Mouse (Mus musculus): ENCODE measurements at regions not wholly inside any gene's neighbourhood (a gene's known extent, or its start where the extent isn't known, plus 50 kb on each side); places are given as distances from the start of the nearest gene placed in this dataset.

DNA sequence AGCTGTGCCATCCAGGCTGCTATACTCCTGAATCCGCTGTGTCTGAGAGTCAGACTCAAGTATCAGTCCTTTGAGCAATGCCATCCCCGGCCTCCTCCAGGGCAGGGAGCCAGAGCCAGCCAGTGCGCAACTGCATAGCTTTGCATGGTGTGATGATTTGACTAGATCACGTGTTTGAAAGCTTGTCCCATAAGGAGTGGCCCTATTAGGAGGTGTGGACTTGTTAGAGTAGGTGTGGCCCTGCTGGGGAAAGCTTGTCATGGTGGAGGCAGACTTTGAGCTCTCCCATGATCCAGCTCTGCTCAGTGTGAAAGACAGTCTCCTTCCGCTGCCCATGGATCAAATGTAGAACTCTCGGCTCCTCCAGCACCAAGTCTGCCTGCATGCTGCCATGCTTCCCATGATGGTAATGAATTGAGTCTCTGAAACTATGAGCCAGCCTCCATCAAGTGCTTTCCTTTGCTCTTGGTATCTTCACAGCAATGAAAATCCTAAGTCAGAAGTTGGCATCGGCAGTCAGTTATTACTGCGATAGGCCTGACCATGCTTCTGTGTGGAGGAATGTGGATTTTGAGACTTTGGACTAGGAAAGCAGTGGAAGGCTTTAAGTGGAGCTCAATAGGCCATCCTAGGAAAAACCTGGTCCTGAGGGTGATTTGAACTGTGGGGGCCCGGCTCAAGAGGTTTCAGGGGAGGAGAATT is 87.2 kb upstream of the Slc22a12 start:
- WGBS = 83% methylated on average over 9 of the region's 9 CpGs
- TF ChIP-seq CTCF (IDR thresholded peaks at IDR 0.05; ENCODE audit: low read depth) = no peak
- H3K27ac ChIP-seq (ENCODE audit: low read depth) = no peak overlapping the region
- ATAC-seq (ENCODE audit: insufficient read depth) (no peak), DNase-seq (no peak)
- no peak overlapping the region for H3K9ac ChIP-seq
- H3K36me3 ChIP-seq (ENCODE audit: insufficient read depth) = no peaks in the 10 kb centered on the region
- no peaks in the 10 kb centered on the region for H3K9me3 ChIP-seq (ENCODE audit: low read depth, low read length)
- H3K4me3 ChIP-seq (ENCODE audit: low read depth, low read length) = no peak overlapping the region
- no peak overlapping the region for H3K4me2 ChIP-seq
- no peaks in the 10 kb centered on the region for H3K27me3 ChIP-seq (ENCODE audit: insufficient read depth, low read length)
- H3K4me1 ChIP-seq (ENCODE audit: insufficient read depth) = no peaks in the 10 kb centered on the region

DNA sequence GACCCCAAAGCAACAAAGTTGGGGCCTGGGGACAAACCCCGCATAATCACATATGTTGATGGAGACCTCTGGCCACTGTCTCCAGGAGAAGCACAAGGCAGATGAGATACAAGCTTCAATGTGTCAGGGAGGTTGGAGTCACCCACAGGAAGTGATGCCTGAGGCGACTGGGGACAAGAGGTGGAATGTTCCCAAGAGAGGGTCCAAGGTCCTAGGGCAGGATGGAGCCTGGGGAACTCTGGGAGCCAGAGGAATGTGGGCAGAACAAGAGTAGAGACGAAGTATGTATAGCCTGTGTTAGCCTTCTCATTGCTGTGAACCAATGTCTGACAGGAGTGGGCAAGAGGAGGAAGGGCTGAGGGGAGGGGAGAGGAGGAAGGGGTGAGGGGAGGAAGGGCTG is 82.7 kb upstream of the Slc22a12 start:
- no peak overlapping the region for H3K4me2 ChIP-seq
- ATAC-seq (ENCODE audit: insufficient read depth) (no peak), DNase-seq (no peak)
- no peak overlapping the region for H3K27ac ChIP-seq (ENCODE audit: low read depth)
- TF ChIP-seq CTCF (IDR thresholded peaks at IDR 0.05; ENCODE audit: low read depth) = no peak
- no peaks in the 10 kb centered on the region for H3K9me3 ChIP-seq (ENCODE audit: low read depth, low read length)
- H3K4me3 ChIP-seq (ENCODE audit: low read depth, low read length) = no peak overlapping the region
- 54% methylated on average over 3 of the region's 3 CpGs for whole genome bisulfite sequencing
- no peaks in the 10 kb centered on the region for H3K4me1 ChIP-seq (ENCODE audit: insufficient read depth)
- no peaks in the 10 kb centered on the region for H3K36me3 ChIP-seq (ENCODE audit: insufficient read depth)
- no peaks in the 10 kb centered on the region for H3K27me3 ChIP-seq (ENCODE audit: insufficient read depth, low read length)
- H3K9ac ChIP-seq = no peak overlapping the region

DNA sequence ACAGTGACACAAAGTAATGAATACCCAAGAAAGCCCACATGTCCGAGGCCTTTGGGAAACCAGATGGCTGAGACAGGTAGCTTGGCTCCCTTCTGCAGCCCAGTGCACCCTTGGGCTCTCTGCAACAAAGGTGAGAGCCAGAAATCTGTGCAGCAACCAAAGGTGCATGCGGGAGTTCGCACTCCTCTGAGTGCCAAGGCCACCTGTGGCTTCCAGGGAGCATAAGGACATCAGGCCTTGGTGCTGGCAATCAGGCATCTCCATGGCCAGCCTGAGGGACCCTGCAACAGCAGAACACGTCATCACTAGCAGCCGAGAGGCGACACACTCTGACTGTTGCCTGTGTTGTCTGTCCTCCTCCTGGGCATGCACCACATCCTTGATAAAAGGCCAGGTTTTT is 78.2 kb upstream of the Slc22a12 start:
- Histone ChIP-seq H3K4me3 (ENCODE audit: low read depth, low read length) (no peak overlapping the region), H3K9me3 (ENCODE audit: low read depth, low read length) (no peaks in the 10 kb centered on the region), H3K4me2 (no peak overlapping the region), H3K4me1 (ENCODE audit: insufficient read depth) (no peaks in the 10 kb centered on the region), H3K27ac (ENCODE audit: low read depth) (no peak overlapping the region), H3K9ac (no peak overlapping the region), H3K27me3 (ENCODE audit: insufficient read depth, low read length) (no peaks in the 10 kb centered on the region), H3K36me3 (ENCODE audit: insufficient read depth) (no peaks in the 10 kb centered on the region)
- 79% methylated on average over 6 of the region's 6 CpGs for WGBS
- DNase-seq (no peak), ATAC-seq (ENCODE audit: insufficient read depth) (no peak)
- TF ChIP-seq CTCF (IDR thresholded peaks at IDR 0.05; ENCODE audit: low read depth) = no peak

DNA sequence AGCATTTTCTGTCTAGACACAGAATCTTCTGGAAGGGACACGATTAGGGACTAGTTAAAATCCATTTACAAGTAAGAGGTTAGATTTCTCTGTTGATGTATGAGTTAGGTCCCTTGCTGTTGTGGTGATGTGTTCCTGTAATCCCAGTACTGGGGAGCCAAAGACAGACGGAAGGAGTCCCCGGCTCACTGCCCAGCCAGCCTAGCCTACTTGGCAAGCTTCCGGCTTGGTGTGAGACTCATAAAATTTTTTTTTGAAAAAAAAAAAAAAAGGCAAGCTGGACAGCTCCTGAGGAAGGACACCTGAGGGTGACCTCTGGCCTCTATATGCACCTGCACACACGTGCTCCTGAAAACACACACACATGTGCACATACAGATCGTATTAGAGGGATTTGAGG is 76.7 kb upstream of the Slc22a12 start:
- Histone ChIP-seq H3K4me1 (ENCODE audit: insufficient read depth) (no peaks in the 10 kb centered on the region), H3K9me3 (ENCODE audit: low read depth, low read length) (no peaks in the 10 kb centered on the region), H3K36me3 (ENCODE audit: insufficient read depth) (no peaks in the 10 kb centered on the region), H3K27ac (ENCODE audit: low read depth) (no peak overlapping the region), H3K27me3 (ENCODE audit: insufficient read depth, low read length) (no peaks in the 10 kb centered on the region), H3K9ac (no peak overlapping the region), H3K4me3 (ENCODE audit: low read depth, low read length) (no peak overlapping the region), H3K4me2 (no peak overlapping the region)
- no peak for TF ChIP-seq CTCF (IDR thresholded peaks at IDR 0.05; ENCODE audit: low read depth)
- ATAC-seq (ENCODE audit: insufficient read depth) (no peak), DNase-seq (no peak)
- 80% methylated on average over 6 of the region's 6 CpGs for WGBS

DNA sequence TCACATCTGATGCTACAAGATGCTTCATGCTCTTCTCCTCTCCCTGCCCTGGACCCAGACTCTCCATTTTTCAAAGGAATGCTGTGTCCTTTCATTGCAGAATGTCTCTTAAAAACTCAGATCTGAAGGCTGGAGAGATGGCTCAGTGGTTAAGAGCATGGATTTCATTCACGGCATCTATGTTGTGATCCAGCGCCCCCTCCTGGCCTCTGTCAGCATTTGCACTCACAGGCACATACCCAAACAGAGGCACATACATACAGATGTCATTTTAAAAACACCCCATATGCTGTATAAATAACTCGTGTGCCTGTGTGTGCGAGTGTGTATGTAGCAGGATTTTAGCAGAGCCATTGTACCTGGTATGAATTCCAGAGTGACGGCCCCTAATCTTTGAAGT is 73.8 kb upstream of the Slc22a12 start:
- 76% methylated on average over 5 of the region's 5 CpGs for WGBS
- Histone ChIP-seq H3K27ac (ENCODE audit: low read depth) (no peak overlapping the region), H3K4me3 (ENCODE audit: low read depth, low read length) (no peak overlapping the region), H3K27me3 (ENCODE audit: insufficient read depth, low read length) (no peaks in the 10 kb centered on the region), H3K9me3 (ENCODE audit: low read depth, low read length) (no peaks in the 10 kb centered on the region), H3K9ac (no peak overlapping the region), H3K4me1 (ENCODE audit: insufficient read depth) (no peaks in the 10 kb centered on the region), H3K4me2 (no peak overlapping the region), H3K36me3 (ENCODE audit: insufficient read depth) (no peaks in the 10 kb centered on the region)
- DNase-seq = no peak
- peak; percentile 25; the same call in 1 of the 2 replicates for TF ChIP-seq CTCF (IDR thresholded peaks at IDR 0.05; ENCODE audit: low read depth)
- no peak for ATAC-seq (ENCODE audit: insufficient read depth)

DNA sequence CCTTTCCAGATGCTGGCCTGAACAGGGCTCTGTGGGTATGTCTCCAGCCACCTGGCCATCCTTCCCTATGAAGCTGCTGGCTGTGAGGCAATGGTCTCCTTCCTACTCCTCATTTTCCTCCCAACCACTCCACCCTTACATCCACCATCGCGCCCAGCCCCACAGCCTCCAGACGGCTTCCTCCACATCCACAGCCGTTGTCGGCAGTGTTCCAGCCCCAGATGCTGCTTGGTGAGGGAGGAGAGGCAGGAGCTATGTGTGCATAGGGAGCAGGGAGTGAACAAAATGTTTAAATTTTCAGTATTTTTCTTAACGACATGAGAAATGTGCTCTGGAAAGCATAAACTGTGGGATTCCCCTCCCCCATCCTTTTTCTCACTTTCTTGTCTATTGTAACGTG is 69.6 kb upstream of the Slc22a12 start:
- TF ChIP-seq CTCF (IDR thresholded peaks at IDR 0.05; ENCODE audit: low read depth) = no peak
- DNase-seq (no peak), ATAC-seq (ENCODE audit: insufficient read depth) (no peak)
- H3K27ac ChIP-seq (ENCODE audit: low read depth) = no peak overlapping the region
- no peaks in the 10 kb centered on the region for H3K4me1 ChIP-seq (ENCODE audit: insufficient read depth)
- 51% methylated on average over 7 of the region's 7 CpGs for WGBS
- no peaks in the 10 kb centered on the region for H3K9me3 ChIP-seq (ENCODE audit: low read depth, low read length)
- H3K4me2 ChIP-seq = no peak overlapping the region
- H3K36me3 ChIP-seq (ENCODE audit: insufficient read depth) = no peaks in the 10 kb centered on the region
- no peak overlapping the region for H3K9ac ChIP-seq
- H3K27me3 ChIP-seq (ENCODE audit: insufficient read depth, low read length) = no peaks in the 10 kb centered on the region
- H3K4me3 ChIP-seq (ENCODE audit: low read depth, low read length) = no peak overlapping the region

DNA sequence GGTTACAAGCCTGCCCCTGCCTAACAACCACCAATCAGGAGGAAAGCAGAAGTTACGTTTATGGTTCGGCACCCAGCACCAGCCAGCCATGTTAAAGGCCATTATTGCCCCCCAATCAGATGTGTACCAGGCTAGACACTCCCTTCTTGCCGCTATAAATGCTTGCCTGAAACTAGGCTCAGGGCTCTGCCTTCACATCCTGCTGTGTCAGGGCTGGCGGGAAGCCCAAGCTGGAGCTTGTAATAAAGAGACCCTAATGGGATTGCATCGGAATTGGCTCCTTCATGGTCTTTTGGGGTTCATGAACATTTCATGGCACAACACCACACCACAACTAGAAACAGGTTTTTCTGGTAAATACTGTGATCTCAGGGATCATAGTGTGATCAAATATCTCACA is 69.1 kb upstream of the Slc22a12 start:
- 74% methylated on average over 5 of the region's 5 CpGs for WGBS
- ATAC-seq (ENCODE audit: insufficient read depth) = no peak
- Histone ChIP-seq H3K4me2 (no peak overlapping the region), H3K9me3 (ENCODE audit: low read depth, low read length) (no peaks in the 10 kb centered on the region), H3K4me3 (ENCODE audit: low read depth, low read length) (no peak overlapping the region), H3K27ac (ENCODE audit: low read depth) (no peak overlapping the region), H3K9ac (no peak overlapping the region), H3K27me3 (ENCODE audit: insufficient read depth, low read length) (no peaks in the 10 kb centered on the region), H3K4me1 (ENCODE audit: insufficient read depth) (no peaks in the 10 kb centered on the region), H3K36me3 (ENCODE audit: insufficient read depth) (no peaks in the 10 kb centered on the region)
- DNase-seq = peak; percentile 17
- no peak for TF ChIP-seq CTCF (IDR thresholded peaks at IDR 0.05; ENCODE audit: low read depth)

DNA sequence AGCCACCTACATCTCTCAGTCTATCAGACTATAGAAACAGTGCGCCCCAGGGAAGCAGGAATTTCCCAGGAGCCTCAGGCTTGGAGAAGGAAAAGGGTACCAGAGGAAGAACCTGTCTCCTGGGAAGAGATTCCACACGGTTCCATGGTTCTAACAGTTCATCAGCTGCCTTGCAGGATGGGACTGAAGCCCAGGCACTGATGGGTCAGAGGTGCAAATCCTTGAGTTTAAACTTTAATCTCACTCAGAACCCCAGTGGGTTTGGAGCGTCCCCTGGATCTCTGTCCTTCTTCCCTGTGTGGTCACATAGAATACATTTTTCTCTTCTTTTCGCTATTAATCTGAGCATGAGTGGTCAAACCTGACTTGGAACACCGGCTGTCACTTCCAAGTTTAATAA is 67.9 kb upstream of the Slc22a12 start:
- WGBS = 59% methylated on average over 5 of the region's 5 CpGs
- H3K9me3 ChIP-seq (ENCODE audit: low read depth, low read length) = no peaks in the 10 kb centered on the region

More for the DNA sequence above, 67.9 kb upstream of the Slc22a12 start:
- Histone ChIP-seq H3K9ac (no peak overlapping the region), H3K4me3 (ENCODE audit: low read depth, low read length) (no peak overlapping the region), H3K27me3 (ENCODE audit: insufficient read depth, low read length) (no peaks in the 10 kb centered on the region), H3K4me2 (no peak overlapping the region), H3K4me1 (ENCODE audit: insufficient read depth) (no peaks in the 10 kb centered on the region), H3K36me3 (ENCODE audit: insufficient read depth) (no peaks in the 10 kb centered on the region), H3K27ac (ENCODE audit: low read depth) (no peak overlapping the region)
- no peak for TF ChIP-seq CTCF (IDR thresholded peaks at IDR 0.05; ENCODE audit: low read depth)
- ATAC-seq (ENCODE audit: insufficient read depth) (no peak), DNase-seq (no peak)
